Mouse (Mus musculus): ENCODE data around the gene Tnrc18. TPM values are rescaled to one million over a fixed set of nuclear protein-coding genes. Genes with fewer than 3 reads are reported as not detected.

The Tnrc18 gene
- total and polyA plus RNA-seq, 3 experiments = 0.71 to 7.7 (median 5.2) TPM

DNA sequence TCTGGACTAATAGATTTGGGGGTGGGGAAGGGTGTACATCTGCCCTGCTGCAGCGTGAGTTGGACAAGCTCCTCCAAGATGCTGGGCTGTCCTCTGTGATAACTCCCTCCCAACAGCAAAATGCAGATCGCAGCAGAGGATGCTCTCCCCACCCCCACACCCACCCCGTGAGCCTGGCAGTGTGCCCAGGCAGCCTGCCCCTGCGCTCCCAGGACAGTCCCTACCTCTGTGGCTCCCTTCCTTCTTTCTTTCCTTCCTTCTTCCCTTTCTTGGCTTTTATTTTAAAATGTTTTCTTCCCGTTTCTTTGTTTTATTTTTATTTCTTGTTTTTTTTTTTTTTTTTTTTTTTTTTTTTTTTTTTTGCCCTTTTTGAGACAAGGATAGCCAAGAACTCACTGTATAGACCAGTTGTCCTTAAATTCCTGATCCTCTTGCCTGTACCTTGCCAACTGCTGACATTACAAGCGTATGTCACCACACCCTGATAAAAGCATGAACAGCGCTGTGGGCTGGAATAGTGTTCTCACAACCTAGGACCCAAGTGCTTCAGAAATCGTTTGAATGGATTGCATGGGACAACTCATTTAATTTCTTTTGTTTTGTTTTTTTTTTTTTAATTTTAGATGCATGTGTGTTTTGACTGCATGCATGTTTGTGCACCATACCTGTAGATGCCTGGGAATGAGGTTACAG lies 123.6 kb downstream of the Tnrc18 start:
- in situ Hi-C loops (cut with MboI; ENCODE audit: low pct_ligation_motif_present, low pct_unique_long_range_greater_than_20kb, low sequenced_read_pairs) = no loop called here
- H3K4me3 ChIP-seq (replicated peaks in 1 of 3; ENCODE audit: low read depth in 2 of 3, low read length in 2 of 3, poor library complexity in 1 of 3) = no peak overlapping the region
- dilution Hi-C loops (cut with MboI; ENCODE audit: extremely low pct_ligation_motif_present, extremely low pct_unique_long_range_greater_than_20kb, low sequenced_read_pairs) = no loop called here

DNA sequence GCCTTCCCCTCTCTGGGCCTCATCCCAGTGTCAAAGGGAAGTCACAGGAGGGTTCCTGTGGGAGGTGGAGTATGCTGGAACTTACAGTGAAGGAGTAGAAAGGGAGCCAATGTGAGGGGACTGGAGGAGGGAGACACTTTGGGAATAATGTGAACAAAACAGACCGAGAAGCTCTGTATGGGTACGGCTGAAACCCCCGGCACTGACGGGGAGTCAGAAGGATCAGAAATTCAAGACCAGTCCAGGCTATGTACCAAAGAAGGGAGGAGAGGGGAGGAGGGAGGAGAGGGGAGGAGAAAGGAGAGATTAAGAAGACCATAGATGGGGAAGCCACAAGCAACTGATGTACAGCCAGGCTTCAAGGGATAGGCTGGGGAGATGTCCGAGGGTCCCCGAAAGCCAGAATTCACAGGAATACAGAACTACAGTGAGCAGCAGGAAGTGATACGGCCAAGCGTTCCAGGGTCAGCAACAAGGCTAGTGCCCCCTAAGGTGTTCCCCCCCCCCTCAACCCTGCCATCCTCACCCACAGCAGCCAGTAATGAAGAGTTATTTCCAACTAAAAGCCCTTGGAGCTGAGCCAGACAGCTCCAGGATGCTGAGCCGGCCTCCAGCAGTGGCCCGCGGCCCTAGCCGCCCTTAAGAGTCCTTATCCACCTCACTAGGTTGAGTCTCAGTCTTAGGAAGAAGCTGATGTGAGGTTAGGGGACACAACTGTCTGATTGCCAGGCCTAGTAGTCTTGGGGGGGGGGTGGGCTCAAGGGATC lies 124.3 kb downstream of the Tnrc18 start:
- no peaks in the 10 kb centered on the region for H3K4me1 ChIP-seq (ENCODE audit: control insufficient read depth in 1 of 2, insufficient read depth in 2 of 2)
- dilution Hi-C loops (cut with MboI; ENCODE audit: extremely low pct_ligation_motif_present, extremely low pct_unique_long_range_greater_than_20kb, low sequenced_read_pairs) = no loop called here

More for the DNA sequence above, 123.6 kb downstream of the Tnrc18 start:
- H3K27ac ChIP-seq (ENCODE audit: insufficient read depth, low read depth) = no peak overlapping the region
- H3K36me3 ChIP-seq (replicated peaks in 1 of 2; ENCODE audit: control insufficient read depth in 1 of 2, insufficient read depth in 1 of 2, low read length in 1 of 2) = no peaks in the 10 kb centered on the region
- no peak overlapping the region for H3K9ac ChIP-seq (ENCODE audit: insufficient read depth, low read depth)
- H3K9me3 ChIP-seq (replicated peaks; ENCODE audit: low read length) = no peaks in the 10 kb centered on the region
- no peak overlapping the region for H3K4me2 ChIP-seq (ENCODE audit: insufficient read depth, low read depth, poor library complexity, severe bottlenecking)
- no peak for TF ChIP-seq MAZ (IDR thresholded peaks at IDR 0.05; ENCODE audit: low read depth, low read length)
- TF ChIP-seq SIN3A (IDR thresholded peaks at IDR 0.05; ENCODE audit: low read length) = no peak
- no peak for TF ChIP-seq PAX5 (IDR thresholded peaks at IDR 0.05; ENCODE audit: low read length)
- TF ChIP-seq KAT2A (IDR thresholded peaks at IDR 0.05; ENCODE audit: insufficient replicate concordance, low read length) = no peak
- TF ChIP-seq IRF4 (IDR thresholded peaks at IDR 0.05; ENCODE audit: low read depth, low read length) = no peak
- TF ChIP-seq SMC3 (IDR thresholded peaks at IDR 0.05; ENCODE audit: low read depth, low read length) = no peak
- TF ChIP-seq POLR2AphosphoS2 (IDR thresholded peaks at IDR 0.05; ENCODE audit: low read depth, low read length) = no peak
- no peak for TF ChIP-seq ETS1 (conservative IDR thresholded peaks at IDR 0.05; ENCODE audit: low read depth, low read length)
- TF ChIP-seq GABPA (IDR thresholded peaks at IDR 0.05; ENCODE audit: insufficient replicate concordance, low read depth, low read length) = no peak
- TF ChIP-seq EP300 (IDR thresholded peaks at IDR 0.05; ENCODE audit: low read length) = no peak
- TF ChIP-seq ZC3H11A (IDR thresholded peaks at IDR 0.05; ENCODE audit: low read depth, low read length) = no peak
- no peak for TF ChIP-seq RAD21 (IDR thresholded peaks at IDR 0.05; ENCODE audit: low read depth, low read length)
- no peak for DNase-seq (ENCODE audit: extremely low read depth)
- H3K27me3 ChIP-seq (replicated peaks) = peaks cover 36% of the 10 kb centered on the region
- no peaks in the 10 kb centered on the region for H3K79me2 ChIP-seq (replicated peaks; ENCODE audit: control insufficient read depth, extremely low read depth, insufficient read depth, poor library complexity, severe bottlenecking)
- peaks cover 0 to 3% of the 10 kb centered on the region in 2 experiments; a peak in 2 of 4 replicates for H3K4me1 ChIP-seq (ENCODE audit: control insufficient read depth in 1 of 2, insufficient read depth in 2 of 2)

More for the DNA sequence above, 124.3 kb downstream of the Tnrc18 start:
- H3K9me3 ChIP-seq (replicated peaks; ENCODE audit: low read length) = peaks cover 2% of the 10 kb centered on the region
- no peak overlapping the region for H3K4me2 ChIP-seq (ENCODE audit: insufficient read depth, low read depth, poor library complexity, severe bottlenecking)
- no peak for DNase-seq (ENCODE audit: extremely low read depth)
- in situ Hi-C loops (cut with MboI; ENCODE audit: low pct_ligation_motif_present, low pct_unique_long_range_greater_than_20kb, low sequenced_read_pairs) = no loop called here
- no peaks in the 10 kb centered on the region for H3K36me3 ChIP-seq (replicated peaks in 1 of 2; ENCODE audit: control insufficient read depth in 1 of 2, insufficient read depth in 1 of 2, low read length in 1 of 2)
- no peak overlapping the region for H3K4me3 ChIP-seq (replicated peaks in 1 of 3; ENCODE audit: low read depth in 2 of 3, low read length in 2 of 3, poor library complexity in 1 of 3)
- H3K9ac ChIP-seq (ENCODE audit: insufficient read depth, low read depth) = no peak overlapping the region
- H3K27me3 ChIP-seq (replicated peaks) = peaks cover 35% of the 10 kb centered on the region
- no peaks in the 10 kb centered on the region for H3K79me2 ChIP-seq (replicated peaks; ENCODE audit: control insufficient read depth, extremely low read depth, insufficient read depth, poor library complexity, severe bottlenecking)
- H3K27ac ChIP-seq (ENCODE audit: insufficient read depth, low read depth) = no peak overlapping the region
- TF ChIP-seq USF2 (conservative IDR thresholded peaks at IDR 0.05; ENCODE audit: low read depth, low read length) = no peak
- no peak for TF ChIP-seq UBTF (IDR thresholded peaks at IDR 0.05; ENCODE audit: low read depth, low read length)
- TF ChIP-seq TBP (conservative IDR thresholded peaks at IDR 0.05; ENCODE audit: low read depth, low read length) = no peak

Measured in CH12.LX (cell line).